Mouse (Mus musculus) CH12.LX (cell line): ENCODE measurements around the gene Cdh24. TPM values are rescaled to one million over a fixed set of nuclear protein-coding genes. Genes with fewer than 3 reads are reported as not detected.

Experiments used
- DNase-seq: peaks from one replicate; pipeline ENCODE4 v3.0.0-alpha.2; 2013; ENCODE audit errors: extremely low read depth
- H3K27ac ChIP-seq: 2 replicates; pipeline ENCODE4 v1.5.1; 2012; ENCODE audit warnings: low read depth, mild to moderate bottlenecking, control low read depth, moderate library complexity; ENCODE audit not compliant: insufficient read depth
- H3K27me3 ChIP-seq: replicated peaks from 2 replicates; pipeline ENCODE3; 2012; ENCODE audit warnings: inconsistent platforms
- H3K36me3 ChIP-seq, 2 experiments: replicated peaks in 1 of 2; 2 replicates each; pipeline versions ENCODE3 to v1.6.1; 2012; ENCODE audit warnings: inconsistent platforms in 1 of 2, low read length in 1 of 2, mild to moderate bottlenecking in 1 of 2, mixed read lengths in 1 of 2, moderate library complexity in 1 of 2; ENCODE audit not compliant: control insufficient read depth in 1 of 2, insufficient read depth in 1 of 2
- H3K4me1 ChIP-seq, 2 experiments: 2 replicates each; pipeline ENCODE4 v1.6.1; 2012; ENCODE audit warnings: inconsistent platforms in 1 of 2, moderate library complexity in 1 of 2; ENCODE audit not compliant: insufficient read depth in 2 of 2, control insufficient read depth in 1 of 2
- H3K4me2 ChIP-seq: 2 replicates; pipeline ENCODE4 v1.6.1; 2012; ENCODE audit warnings: low read depth, mild to moderate bottlenecking, control low read depth; ENCODE audit not compliant: poor library complexity, insufficient read depth, severe bottlenecking
- H3K4me3 ChIP-seq, 3 experiments: fragments of 150-350 bp in 1 of 3; sonication (generic) in 1 of 3; replicated peaks in 1 of 3; 2 replicates each; pipeline versions ENCODE3 to v1.5.1; 2011 to 2012; ENCODE audit warnings: low read depth in 2 of 3, low read length in 2 of 3, mild to moderate bottlenecking in 2 of 3, moderate library complexity in 2 of 3, control low read depth in 1 of 3, improper control_type of control experiment in 1 of 3, inconsistent platforms in 1 of 3, mixed read lengths in 1 of 3; ENCODE audit not compliant: poor library complexity in 1 of 3
- H3K79me2 ChIP-seq: replicated peaks from 2 replicates; pipeline ENCODE4 v1.6.1; 2012; ENCODE audit warnings: mild to moderate bottlenecking, moderate library complexity; ENCODE audit not compliant: control insufficient read depth, poor library complexity, insufficient read depth, severe bottlenecking; ENCODE audit errors: extremely low read depth
- H3K9ac ChIP-seq: 2 replicates; pipeline ENCODE4 v1.6.1; 2012; ENCODE audit warnings: low read depth, mild to moderate bottlenecking, control low read depth, moderate library complexity; ENCODE audit not compliant: insufficient read depth
- H3K9me3 ChIP-seq: replicated peaks from 2 replicates; pipeline ENCODE3; 2012; ENCODE audit warnings: low read length, inconsistent platforms, mixed read lengths
- CHD1 ChIP-seq: IDR thresholded peaks from 2 replicates; pipeline ENCODE4 v1.6.1; 2012; ENCODE audit warnings: low read depth, low read length, improper control_type of control experiment, inconsistent platforms
- CHD2 ChIP-seq: IDR thresholded peaks from 2 replicates; pipeline ENCODE4 v1.6.1; 2011; ENCODE audit warnings: low read length, improper control_type of control experiment
- CTCF ChIP-seq, 2 experiments: IDR thresholded peaks in 1 of 2; conservative IDR thresholded peaks in 1 of 2; 2 replicates each; pipeline ENCODE4 v1.5.1; 2011 to 2012; ENCODE audit warnings: low read depth in 2 of 2, low read length in 2 of 2, improper control_type of control experiment in 1 of 2, inconsistent platforms in 1 of 2, mild to moderate bottlenecking in 1 of 2, moderate library complexity in 1 of 2
- EP300 ChIP-seq: IDR thresholded peaks from 2 replicates; pipeline ENCODE4 v1.6.1; 2011; ENCODE audit warnings: low read length, improper control_type of control experiment
- ETS1 ChIP-seq: conservative IDR thresholded peaks from 2 replicates; pipeline ENCODE4 v1.6.1; 2012; ENCODE audit warnings: low read depth, mild to moderate bottlenecking, inconsistent platforms, low read length, improper control_type of control experiment, moderate library complexity
- GABPA ChIP-seq: IDR thresholded peaks from 2 replicates; pipeline ENCODE4 v1.6.1; 2012; ENCODE audit warnings: low read depth, low read length, improper control_type of control experiment, inconsistent platforms; ENCODE audit not compliant: insufficient replicate concordance
- IRF4 ChIP-seq: IDR thresholded peaks from 2 replicates; pipeline ENCODE4 v1.6.1; 2014; ENCODE audit warnings: low read depth, mild to moderate bottlenecking, inconsistent platforms, low read length, improper control_type of control experiment
- KAT2A ChIP-seq: IDR thresholded peaks from 2 replicates; pipeline ENCODE4 v1.6.1; 2012; ENCODE audit warnings: low read length, improper control_type of control experiment, inconsistent platforms; ENCODE audit not compliant: insufficient replicate concordance
- MAX ChIP-seq: IDR thresholded peaks from 2 replicates; pipeline ENCODE4 v1.6.1; 2011; ENCODE audit warnings: low read length, improper control_type of control experiment
- MEF2A ChIP-seq: IDR thresholded peaks from 2 replicates; pipeline ENCODE4 v1.6.1; 2014; ENCODE audit warnings: low read depth, mild to moderate bottlenecking, inconsistent platforms, low read length, improper control_type of control experiment, borderline replicate concordance
- NELFE ChIP-seq: IDR thresholded peaks from 2 replicates; pipeline ENCODE4 v1.6.1; 2011; ENCODE audit warnings: low read depth, low read length, improper control_type of control experiment
- PAX5 ChIP-seq: IDR thresholded peaks from 2 replicates; pipeline ENCODE4 v1.6.1; 2012; ENCODE audit warnings: low read length, inconsistent platforms, mixed read lengths
- POLR2A ChIP-seq: IDR thresholded peaks from 2 replicates; pipeline ENCODE4 v1.6.1; 2011; ENCODE audit warnings: low read depth, mild to moderate bottlenecking, improper control_type of control experiment, low read length
- POLR2AphosphoS2 ChIP-seq: IDR thresholded peaks from 2 replicates; pipeline ENCODE4 v1.6.1; 2011; ENCODE audit warnings: low read depth, low read length, improper control_type of control experiment
- RAD21 ChIP-seq: IDR thresholded peaks from 2 replicates; pipeline ENCODE4 v1.6.1; 2011; ENCODE audit warnings: low read depth, mild to moderate bottlenecking, low read length, improper control_type of control experiment, moderate library complexity
- RCOR1 ChIP-seq: conservative IDR thresholded peaks from 2 replicates; pipeline ENCODE4 v1.6.1; 2012; ENCODE audit warnings: low read depth, mild to moderate bottlenecking, inconsistent platforms, low read length, improper control_type of control experiment
- SIN3A ChIP-seq: IDR thresholded peaks from 2 replicates; pipeline ENCODE4 v1.6.1; 2012; ENCODE audit warnings: low read length, improper control_type of control experiment, inconsistent platforms
- SMC3 ChIP-seq: IDR thresholded peaks from 2 replicates; pipeline ENCODE4 v1.6.1; 2011; ENCODE audit warnings: low read depth, low read length, improper control_type of control experiment
- TBP ChIP-seq: conservative IDR thresholded peaks from 2 replicates; pipeline ENCODE4 v1.6.1; 2011; ENCODE audit warnings: low read depth, low read length, improper control_type of control experiment
- UBTF ChIP-seq: IDR thresholded peaks from 2 replicates; pipeline ENCODE4 v1.6.1; 2012; ENCODE audit warnings: low read depth, mild to moderate bottlenecking, inconsistent platforms, low read length, improper control_type of control experiment, moderate library complexity
- USF1 ChIP-seq: IDR thresholded peaks from 2 replicates; pipeline ENCODE4 v1.6.1; 2014; ENCODE audit warnings: low read depth, mild to moderate bottlenecking, inconsistent platforms, low read length, improper control_type of control experiment
- USF2 ChIP-seq: conservative IDR thresholded peaks from 2 replicates; pipeline ENCODE4 v1.6.1; 2011; ENCODE audit warnings: low read depth, low read length, improper control_type of control experiment
- ZC3H11A ChIP-seq: IDR thresholded peaks from 2 replicates; pipeline ENCODE4 v1.6.1; 2012; ENCODE audit warnings: low read depth, mild to moderate bottlenecking, inconsistent platforms, low read length, improper control_type of control experiment
- ZMIZ1 ChIP-seq: IDR thresholded peaks from 2 replicates; pipeline ENCODE4 v1.6.1; 2012; ENCODE audit warnings: low read depth, mild to moderate bottlenecking, inconsistent platforms, low read length, improper control_type of control experiment
- dilution Hi-C: fragments of 300-500 bp; cut with MboI; formaldehyde crosslinking; loops from 2 replicates; pipeline ENCODE4 v1.14.3; 2020; ENCODE audit warnings: low sequenced_read_pairs; ENCODE audit not compliant: extremely low pct_unique_long_range_greater_than_20kb, extremely low pct_ligation_motif_present
- in situ Hi-C: fragments of 300-500 bp; cut with MboI; formaldehyde crosslinking; loops from 3 replicates; pipeline ENCODE4 v1.14.3; 2019; ENCODE audit warnings: low sequenced_read_pairs, low pct_ligation_motif_present, low pct_unique_long_range_greater_than_20kb, mixed read lengths
- polyA plus RNA-seq: library from polyadenylated mRNA; unstranded; fragments of >175 nt; gene quantifications from 2 replicates; pipeline ENCODE4 v1.2.1, GENCODE M21; 2012; ENCODE audit warnings: low read depth; ENCODE audit not compliant: insufficient read length
- total RNA-seq, 2 experiments: library from RNA; depleted of rRNA; stranded (reverse); fragments of 300-350 nt in 1 of 2; fragments of >200 nt in 1 of 2; gene quantifications; 2 replicates each; pipeline ENCODE4 v1.2.3; 2012 to 2014

Cdh24 gene
- total and polyA plus RNA-seq, 3 experiments = 1.0 to 4.9 (median 1.6) TPM

GRCm38 (mm10) chr14:54602613-54603012 lies 38.6 kb downstream of the Cdh24 start:
- dilution Hi-C loops (no loop called here), in situ Hi-C loops (no loop called here)
- Histone ChIP-seq H3K9me3 (no peaks in the 10 kb centered on the region), H3K4me3 (peak overlapping the region in 2 of 3 experiments; percentile 51 to 58), H3K27me3 (no peaks in the 10 kb centered on the region), H3K79me2 (no peaks in the 10 kb centered on the region), H3K27ac (no peak overlapping the region), H3K9ac (peak overlapping the region; percentile 73), H3K4me1 (peaks cover 3 to 16% of the 10 kb centered on the region in 2 experiments; a peak in 3 of 4 replicates), H3K36me3 (no peaks in the 10 kb centered on the region), H3K4me2 (peak overlapping the region; percentile 12; the same call in 1 of the 2 replicates)
- DNase-seq = no peak
- TF ChIP-seq KAT2A (0 out of 2 replicates have a peak, but pooled peaks have one; percentile 27), UBTF (no peak)

GRCm38 (mm10) chr14:54601601-54602000 lies 39.6 kb downstream of the Cdh24 start:
- in situ Hi-C loops = no loop called here
- Histone ChIP-seq H3K4me1 (peaks cover 3 to 16% of the 10 kb centered on the region in 2 experiments; a peak in 3 of 4 replicates), H3K27ac (no peak overlapping the region), H3K9ac (no peak overlapping the region), H3K4me3 (no peak overlapping the region), H3K36me3 (no peaks in the 10 kb centered on the region), H3K27me3 (no peaks in the 10 kb centered on the region), H3K4me2 (no peak overlapping the region), H3K9me3 (no peaks in the 10 kb centered on the region), H3K79me2 (no peaks in the 10 kb centered on the region)
- DNase-seq = no peak
- TF ChIP-seq GABPA = no peak
- no peak for TF ChIP-seq NELFE
- no peak for TF ChIP-seq KAT2A
- no peak for TF ChIP-seq RAD21
- TF ChIP-seq TBP = no peak
- TF ChIP-seq CHD2 = no peak
- TF ChIP-seq ETS1 = no peak
- TF ChIP-seq EP300 = no peak
- no peak for TF ChIP-seq POLR2AphosphoS2
- no peak for TF ChIP-seq MEF2A
- no peak for TF ChIP-seq SMC3
- no peak for TF ChIP-seq MAX
- TF ChIP-seq IRF4 = no peak
- no peak for TF ChIP-seq CHD1
- dilution Hi-C loops = no loop called here

- in situ Hi-C loops (no loop called here), dilution Hi-C loops (no loop called here)
- H3K4me1 ChIP-seq = peaks cover 0 to under 1% of the 10 kb centered on the region in 2 experiments; a peak in 1 of 4 replicates
- peak; percentile 38 for DNase-seq
- no peak overlapping the region for H3K4me2 ChIP-seq
- no peak overlapping the region for H3K4me3 ChIP-seq
- no peak overlapping the region for H3K27ac ChIP-seq
- H3K79me2 ChIP-seq = no peaks in the 10 kb centered on the region
- H3K9me3 ChIP-seq = peaks cover 6% of the 10 kb centered on the region
- H3K27me3 ChIP-seq = no peaks in the 10 kb centered on the region
- no peak overlapping the region for H3K9ac ChIP-seq
- TF ChIP-seq ZC3H11A (no peak), TBP (no peak), CHD1 (no peak), SIN3A (no peak), SMC3 (peak; percentile 49), RCOR1 (no peak), ZMIZ1 (no peak), CTCF (conservative IDR thresholded peaks at IDR 0.05 in 1 of 2, IDR thresholded peaks at IDR 0.05 in 1 of 2; ENCODE audit: low read depth in 2 of 2, low read length in 2 of 2) (peak; percentile 61 to 70), RAD21 (peak; percentile 55), PAX5 (no peak), POLR2AphosphoS2 (no peak), USF1 (no peak), USF2 (no peak), MAX (no peak), POLR2A (no peak)
- TF ChIP-seq, all 38 proteins: peak for 3
- H3K36me3 ChIP-seq = peaks cover 0 to 14% of the 10 kb centered on the region in 2 experiments
Measured at GRCm38 (mm10) chr14:54597084-54597483, 44.1 kb downstream of the Cdh24 start.
